Mouse (Mus musculus): Measurements from ENCODE around the gene Mxd3. TPM values are rescaled to one million over a fixed set of nuclear protein-coding genes. Genes with fewer than 3 reads are reported as not detected.

The Mxd3 gene
- polyA plus RNA-seq, 1 experiment from 2014 or later: 42.8 TPM

GRCm38 (mm10) chr13:55313051-55313450 lies 16.6 kb downstream of the Mxd3 start:
- no peak overlapping the region for H3K9ac ChIP-seq
- H3K4me2 ChIP-seq: no peak overlapping the region
- H3K27me3 ChIP-seq: no peaks in the 10 kb centered on the region
- no peak overlapping the region for H3K27ac ChIP-seq
- H3K4me3 ChIP-seq: no peak overlapping the region
- 95% methylated on average over 9 of the region's 9 CpGs for WGBS
- H3K9me3 ChIP-seq (replicated peaks): no peaks in the 10 kb centered on the region
- no peak for ATAC-seq
- peaks cover 92% of the 10 kb centered on the region for H3K36me3 ChIP-seq (ENCODE audit: poor library complexity, severe bottlenecking)
- no peaks in the 10 kb centered on the region for H3K4me1 ChIP-seq

- H3K4me1 ChIP-seq: no peaks in the 10 kb centered on the region
- ATAC-seq: no peak
- no peak overlapping the region for H3K9ac ChIP-seq
- no peak overlapping the region for H3K4me3 ChIP-seq
- no peaks in the 10 kb centered on the region for H3K9me3 ChIP-seq (replicated peaks)
- peaks cover 92% of the 10 kb centered on the region for H3K36me3 ChIP-seq (ENCODE audit: poor library complexity, severe bottlenecking)
- no peaks in the 10 kb centered on the region for H3K27me3 ChIP-seq
- 88% methylated on average over 8 of the region's 8 CpGs for WGBS
- no peak overlapping the region for H3K4me2 ChIP-seq
- H3K27ac ChIP-seq: no peak overlapping the region
These were observed 17.5 kb downstream of the Mxd3 start for GRCm38 (mm10) chr13:55312028-55312630.

- H3K9ac ChIP-seq: no peak overlapping the region
- H3K4me1 ChIP-seq: no peaks in the 10 kb centered on the region
- H3K27me3 ChIP-seq: no peaks in the 10 kb centered on the region
- H3K36me3 ChIP-seq (ENCODE audit: poor library complexity, severe bottlenecking): peaks cover 82% of the 10 kb centered on the region
- H3K9me3 ChIP-seq (replicated peaks): no peaks in the 10 kb centered on the region
- 89% methylated on average over 5 of the region's 5 CpGs for WGBS
- no peak overlapping the region for H3K27ac ChIP-seq
- H3K4me3 ChIP-seq: no peak overlapping the region
- no peak for ATAC-seq
- no peak overlapping the region for H3K4me2 ChIP-seq
These were observed 28.7 kb downstream of the Mxd3 start for GRCm38 (mm10) chr13:55300913-55301312.

GRCm38 (mm10) chr13:55296760-55297159 lies 32.9 kb downstream of the Mxd3 start:
- peaks cover 76% of the 10 kb centered on the region for H3K36me3 ChIP-seq (ENCODE audit: poor library complexity, severe bottlenecking)
- no peak for ATAC-seq
- H3K9me3 ChIP-seq (replicated peaks): no peaks in the 10 kb centered on the region

GRCm38 (mm10) chr13:55288854-55289253 lies 40.8 kb downstream of the Mxd3 start:
- Histone ChIP-seq H3K36me3 (ENCODE audit: poor library complexity, severe bottlenecking) (peaks cover 78% of the 10 kb centered on the region), H3K9me3 (replicated peaks) (no peaks in the 10 kb centered on the region), H3K27me3 (no peaks in the 10 kb centered on the region), H3K4me3 (no peak overlapping the region), H3K27ac (no peak overlapping the region), H3K4me1 (no peaks in the 10 kb centered on the region), H3K9ac (no peak overlapping the region), H3K4me2 (no peak overlapping the region)
- no peak for ATAC-seq
- WGBS: 83% methylated on average over 3 of the region's 3 CpGs

More at GRCm38 (mm10) chr13:55296760-55297159, 32.9 kb downstream of the Mxd3 start:
- no peaks in the 10 kb centered on the region for H3K4me1 ChIP-seq
- H3K27ac ChIP-seq: no peak overlapping the region
- 89% methylated on average over 1 of the region's 1 CpGs for WGBS
- H3K4me3 ChIP-seq: no peak overlapping the region
- H3K27me3 ChIP-seq: no peaks in the 10 kb centered on the region
- H3K9ac ChIP-seq: no peak overlapping the region
- H3K4me2 ChIP-seq: no peak overlapping the region

GRCm38 (mm10) chr13:55277646-55278045 lies 52.0 kb downstream of the Mxd3 start:
- 94% methylated on average over 5 of the region's 5 CpGs for WGBS
- peaks cover 57% of the 10 kb centered on the region for H3K36me3 ChIP-seq (ENCODE audit: poor library complexity, severe bottlenecking)

GRCm38 (mm10) chr13:55277203-55277602 lies 52.4 kb downstream of the Mxd3 start:
- Histone ChIP-seq H3K27me3 (no peaks in the 10 kb centered on the region), H3K36me3 (ENCODE audit: poor library complexity, severe bottlenecking) (peaks cover 56% of the 10 kb centered on the region), H3K9me3 (replicated peaks) (no peaks in the 10 kb centered on the region), H3K9ac (no peak overlapping the region), H3K4me2 (no peak overlapping the region), H3K27ac (no peak overlapping the region), H3K4me3 (no peak overlapping the region), H3K4me1 (no peaks in the 10 kb centered on the region)
- 89% methylated on average over 5 of the region's 5 CpGs for WGBS
- ATAC-seq: no peak

More at GRCm38 (mm10) chr13:55277646-55278045, 52.0 kb downstream of the Mxd3 start:
- Histone ChIP-seq H3K27me3 (no peaks in the 10 kb centered on the region), H3K4me1 (no peaks in the 10 kb centered on the region), H3K4me3 (no peak overlapping the region), H3K4me2 (no peak overlapping the region), H3K9ac (no peak overlapping the region), H3K27ac (no peak overlapping the region), H3K9me3 (replicated peaks) (no peaks in the 10 kb centered on the region)
- ATAC-seq: no peak

Other genes starting within 250 kb of the Mxd3 start
- 24.3 and 24.6 TPM in 2 replicates for gene Uimc1, start 229.5 kb downstream of the Mxd3 start, polyA plus RNA-seq (2015; fragmentation: Nextera tagmentation; extraction: Ambion mirVana)
- gene Zfp346, start 224.5 kb downstream of the Mxd3 start, polyA plus RNA-seq (2015; fragmentation: Nextera tagmentation; extraction: Ambion mirVana): 23.1 and 24.3 TPM in 2 replicates
- not detected in 2 replicates for gene Gm17617, start 196.3 kb downstream of the Mxd3 start, polyA plus RNA-seq (2015; fragmentation: Nextera tagmentation; extraction: Ambion mirVana)
- 0.25 and 0.48 TPM in 2 replicates for gene Fgfr4, start 177.2 kb downstream of the Mxd3 start, polyA plus RNA-seq (2015; fragmentation: Nextera tagmentation; extraction: Ambion mirVana)
- 70.7 and 77.2 TPM in 2 replicates for gene Nsd1, start 120.0 kb downstream of the Mxd3 start, polyA plus RNA-seq (2015; fragmentation: Nextera tagmentation; extraction: Ambion mirVana)
- 309 and 331 TPM in 2 replicates for gene Prelid1, start 9.3 kb downstream of the Mxd3 start, polyA plus RNA-seq (2015; fragmentation: Nextera tagmentation; extraction: Ambion mirVana)
- gene Rab24, start 7.9 kb downstream of the Mxd3 start, polyA plus RNA-seq (2015; fragmentation: Nextera tagmentation; extraction: Ambion mirVana): 102 and 105 TPM in 2 replicates
- 57.9 and 60.5 TPM in 2 replicates for gene Lman2, start 33.0 kb upstream of the Mxd3 start, polyA plus RNA-seq (2015; fragmentation: Nextera tagmentation; extraction: Ambion mirVana)
- 0.30 and 0.40 TPM in 2 replicates for gene Rgs14, start 39.9 kb upstream of the Mxd3 start, polyA plus RNA-seq (2015; fragmentation: Nextera tagmentation; extraction: Ambion mirVana)
- not detected in 2 replicates for gene Slc34a1, start 68.4 kb upstream of the Mxd3 start, polyA plus RNA-seq (2015; fragmentation: Nextera tagmentation; extraction: Ambion mirVana)
- gene Pfn3, start 85.4 kb upstream of the Mxd3 start, polyA plus RNA-seq (2015; fragmentation: Nextera tagmentation; extraction: Ambion mirVana): 0.60 TPM in 1 of 2 replicates, not detected in the other
- not detected in 2 replicates for gene F12, start 97.0 kb upstream of the Mxd3 start, polyA plus RNA-seq (2015; fragmentation: Nextera tagmentation; extraction: Ambion mirVana)
- gene Grk6, start 115.2 kb upstream of the Mxd3 start, polyA plus RNA-seq (2015; fragmentation: Nextera tagmentation; extraction: Ambion mirVana): 24.9 and 26.9 TPM in 2 replicates
- 1.6 and 2.2 TPM in 2 replicates for gene Prr7, start 134.4 kb upstream of the Mxd3 start, polyA plus RNA-seq (2015; fragmentation: Nextera tagmentation; extraction: Ambion mirVana)
- 639 and 641 TPM in 2 replicates for gene Dbn1, start 158.3 kb upstream of the Mxd3 start, polyA plus RNA-seq (2015; fragmentation: Nextera tagmentation; extraction: Ambion mirVana)
- 152 and 157 TPM in 2 replicates for gene Pdlim7, start 183.9 kb upstream of the Mxd3 start, polyA plus RNA-seq (2015; fragmentation: Nextera tagmentation; extraction: Ambion mirVana)
- 2.1 and 3.7 TPM in 2 replicates for gene Dok3, start 199.5 kb upstream of the Mxd3 start, polyA plus RNA-seq (2015; fragmentation: Nextera tagmentation; extraction: Ambion mirVana)
- gene Ddx41, start 206.8 kb upstream of the Mxd3 start, polyA plus RNA-seq (2015; fragmentation: Nextera tagmentation; extraction: Ambion mirVana): 67.3 and 72.1 TPM in 2 replicates
- 58.1 and 58.7 TPM in 2 replicates for gene Fam193b, start 241.3 kb upstream of the Mxd3 start, polyA plus RNA-seq (2015; fragmentation: Nextera tagmentation; extraction: Ambion mirVana)
- 101 and 120 TPM in 2 replicates for gene Tmed9, start 243.9 kb upstream of the Mxd3 start, polyA plus RNA-seq (2015; fragmentation: Nextera tagmentation; extraction: Ambion mirVana)